ENCODE assay signal across 17 mouse cellular contexts in the genomic region with DNA sequence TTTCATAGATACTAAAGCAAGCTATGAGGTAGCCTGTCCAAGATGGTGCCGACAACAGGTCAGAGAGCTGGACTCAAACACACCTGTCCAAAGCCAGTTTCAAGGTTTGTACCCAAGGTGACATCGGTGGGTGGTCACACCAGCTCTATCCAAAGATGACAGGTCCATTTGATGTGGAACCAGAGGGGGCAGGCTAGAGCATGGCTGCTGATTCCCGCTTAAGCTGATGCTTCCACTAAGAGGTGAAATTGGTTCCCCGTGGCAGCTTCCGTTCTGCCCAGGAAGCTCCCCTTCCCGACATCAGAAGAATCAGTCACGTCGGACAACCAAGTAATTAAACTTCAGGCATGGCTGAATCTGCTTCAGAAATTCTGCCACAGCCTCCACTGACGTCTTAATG. TPM values are rescaled to one million over a fixed set of nuclear protein-coding genes. Genes with fewer than 3 reads are reported as not detected.
DNase-seq lines count a peak whose midpoint lies in the region; ATAC-seq and TF ChIP-seq lines count a peak whose summit lies in the region.
"Had no signal": no experiment of that assay in that cellular context is flagged by ENCODE, and none has a peak within 500 bp of the region (broad histone marks: within the 10 kb centered on the region; RNA-seq: fewer than 3 reads in every experiment).

No protein-coding gene starts in this region.

- no peaks in the 10 kb centered on the region for H3K36me3 ChIP-seq in kidney, postnatal 0 days (ENCODE audit: insufficient read depth, low read length)
- H3K36me3 ChIP-seq in midbrain, embryonic 14.5 days (ENCODE audit: control insufficient read depth, insufficient read depth, low read length): no peaks in the 10 kb centered on the region
- H3K36me3 ChIP-seq in midbrain, embryonic 10.5 days: no peaks in the 10 kb centered on the region
- H3K36me3 ChIP-seq in stomach, postnatal 0 days (ENCODE audit: control insufficient read depth, insufficient read depth, low read length): no peaks in the 10 kb centered on the region
- H3K36me3 ChIP-seq: midbrain, embryonic 12.5 days; neural tube, embryonic 13.5 days; stomach, embryonic 15.5 days had no signal

- TF ChIP-seq CTCF in cerebellum, adult 2 months (IDR thresholded peaks at IDR 0.05; ENCODE audit: borderline replicate concordance, insufficient read depth, low read depth, low read length): no peak
- TF ChIP-seq CTCF in kidney, postnatal 0 days (IDR thresholded peaks at IDR 0.05; ENCODE audit: low read depth): peak; percentile 56
- peak; percentile 50 for TF ChIP-seq CTCF in stomach, postnatal 0 days (IDR thresholded peaks at IDR 0.05; ENCODE audit: low read depth)

- no peak overlapping the region for H3K4me3 ChIP-seq in cerebellum, adult 2 months (replicated peaks; ENCODE audit: insufficient read depth, low read depth, low read length)
- no peak overlapping the region for H3K4me3 ChIP-seq in kidney, postnatal 0 days (replicated peaks; ENCODE audit: low read depth, low read length)
- no peak overlapping the region for H3K4me3 ChIP-seq in midbrain, embryonic 14.5 days (replicated peaks; ENCODE audit: low read depth, low read length)
- no peak overlapping the region for H3K4me3 ChIP-seq in midbrain, embryonic 10.5 days
- no peak overlapping the region for H3K4me3 ChIP-seq in stomach, postnatal 0 days (ENCODE audit: low read depth, low read length)
- H3K4me3 ChIP-seq: erythroblast, embryonic 14.5 days; liver, embryonic 15.5 days; midbrain, embryonic 12.5 days; neural tube, embryonic 13.5 days; stomach, embryonic 15.5 days had no signal

- H3K4me1 ChIP-seq in cerebellum, adult 2 months (ENCODE audit: control insufficient read depth, insufficient read depth, low read length): peaks cover 3% of the 10 kb centered on the region; the same call in 1 of the 2 replicates
- H3K4me1 ChIP-seq in kidney, postnatal 0 days (replicated peaks; ENCODE audit: insufficient read depth, low read length): peaks cover under 1% of the 10 kb centered on the region; the same call in 1 of the 2 replicates
- peaks cover 12% of the 10 kb centered on the region; the same call in 1 of the 2 replicates for H3K4me1 ChIP-seq in midbrain, embryonic 14.5 days (ENCODE audit: control insufficient read depth, insufficient read depth, low read length)
- peaks cover 23% of the 10 kb centered on the region for H3K4me1 ChIP-seq in midbrain, embryonic 10.5 days
- H3K4me1 ChIP-seq in stomach, postnatal 0 days (replicated peaks; ENCODE audit: control insufficient read depth, insufficient read depth): 0 out of 2 replicates have a peak, but pooled peaks cover 2% of the 10 kb centered on the region

- H3K27ac ChIP-seq in cerebellum, adult 2 months (ENCODE audit: insufficient read depth, low read length): no peak overlapping the region
- no peak overlapping the region for H3K27ac ChIP-seq in kidney, postnatal 0 days
- H3K27ac ChIP-seq in midbrain, embryonic 14.5 days (replicated peaks; ENCODE audit: low read depth, low read length): no peak overlapping the region
- no peak overlapping the region for H3K27ac ChIP-seq in midbrain, embryonic 10.5 days (replicated peaks)
- no peak overlapping the region for H3K27ac ChIP-seq in stomach, postnatal 0 days (replicated peaks)
- H3K27ac ChIP-seq: liver, embryonic 15.5 days; midbrain, embryonic 12.5 days; neural tube, embryonic 13.5 days; stomach, embryonic 15.5 days had no signal

- H3K27me3 ChIP-seq in cerebellum, adult 2 months (ENCODE audit: control insufficient read depth, insufficient read depth, low read length): no peaks in the 10 kb centered on the region
- no peaks in the 10 kb centered on the region for H3K27me3 ChIP-seq in kidney, postnatal 0 days (ENCODE audit: insufficient read depth, low read length)
- H3K27me3 ChIP-seq in midbrain, embryonic 14.5 days (ENCODE audit: control insufficient read depth, insufficient read depth, low read length): no peaks in the 10 kb centered on the region
- peaks cover 13% of the 10 kb centered on the region; the same call in 1 of the 2 replicates for H3K27me3 ChIP-seq in midbrain, embryonic 10.5 days (ENCODE audit: low read depth, poor library complexity, severe bottlenecking)
- H3K27me3 ChIP-seq in stomach, postnatal 0 days (ENCODE audit: control insufficient read depth, insufficient read depth, low read length): no peaks in the 10 kb centered on the region
- H3K27me3 ChIP-seq: liver, embryonic 15.5 days; neural tube, embryonic 13.5 days; stomach, embryonic 15.5 days had no signal

- no peak for ATAC-seq in kidney, postnatal 0 days (replicated peaks; ENCODE audit: low FRiP score, low read depth)
- ATAC-seq in midbrain, embryonic 14.5 days (ENCODE audit: low FRiP score, low TSS enrichment): no peak
- no peak for ATAC-seq in stomach, postnatal 0 days (ENCODE audit: low FRiP score, low TSS enrichment)
- ATAC-seq: inflammation-experienced regulatory T-cells, adult 6 months had no signal

- H3K9ac ChIP-seq in kidney, postnatal 0 days (ENCODE audit: low read depth, low read length): no peak overlapping the region
- H3K9ac ChIP-seq in midbrain, embryonic 14.5 days (replicated peaks; ENCODE audit: low read length): no peak overlapping the region
- H3K9ac ChIP-seq in stomach, postnatal 0 days (ENCODE audit: low read length): no peak overlapping the region
- H3K9ac ChIP-seq: liver, embryonic 15.5 days; midbrain, embryonic 12.5 days; neural tube, embryonic 13.5 days; stomach, embryonic 15.5 days had no signal

- no peak overlapping the region for H3K4me2 ChIP-seq in kidney, postnatal 0 days (ENCODE audit: low read length)
- no peak overlapping the region for H3K4me2 ChIP-seq in midbrain, embryonic 14.5 days (ENCODE audit: low read length)
- H3K4me2 ChIP-seq in stomach, postnatal 0 days (replicated peaks; ENCODE audit: low read depth): no peak overlapping the region
- H3K4me2 ChIP-seq: liver, embryonic 15.5 days; midbrain, embryonic 12.5 days; neural tube, embryonic 13.5 days; stomach, embryonic 15.5 days had no signal

- WGBS in cerebellum, adult 2 months: 57% methylated on average over 9 of the region's 9 CpGs
- 56% methylated on average over 9 of the region's 9 CpGs for WGBS in kidney, postnatal 0 days
- 52% methylated on average over 9 of the region's 9 CpGs for WGBS in midbrain, embryonic 14.5 days
- 77% methylated on average over 9 of the region's 9 CpGs for WGBS in midbrain, embryonic 10.5 days
- 67% methylated on average over 9 of the region's 9 CpGs for WGBS in stomach, postnatal 0 days

- TF ChIP-seq EP300 in stomach, postnatal 0 days (optimal IDR thresholded peaks at IDR 0.05): no peak

- no peaks in the 10 kb centered on the region for H3K9me3 ChIP-seq in kidney, postnatal 0 days (replicated peaks; ENCODE audit: low read length)
- H3K9me3 ChIP-seq in midbrain, embryonic 14.5 days (ENCODE audit: control insufficient read depth, low read length): no peaks in the 10 kb centered on the region
- H3K9me3 ChIP-seq in midbrain, embryonic 10.5 days (replicated peaks): no peaks in the 10 kb centered on the region
- H3K9me3 ChIP-seq in stomach, postnatal 0 days (ENCODE audit: control insufficient read depth, low read length): no peaks in the 10 kb centered on the region
- H3K9me3 ChIP-seq: liver, embryonic 15.5 days; midbrain, embryonic 12.5 days; neural tube, embryonic 13.5 days; stomach, embryonic 15.5 days had no signal

- peak; percentile 13 to 47 for DNase-seq in cerebellum, postnatal 14 days
- no peak for DNase-seq in cerebellum, adult 2 months
- peak; percentile 11 for DNase-seq in kidney, postnatal 0 days (ENCODE audit: low spot score)
- DNase-seq in kidney, adult 8-10 months: no peak
- DNase-seq in midbrain, embryonic 14.5 days: peak; percentile 32
- DNase-seq in midbrain, embryonic 10.5 days (ENCODE audit: low spot score): no peak
- DNase-seq in stomach, postnatal 0 days (ENCODE audit: low spot score): peak; percentile 34
- no peak for DNase-seq in left cerebral cortex, adult 9 months (ENCODE audit: low spot score in 2 of 2)
- DNase-seq: adrenal gland, postnatal 25 days; cerebellum, adult 9-10 months; layer of hippocampus, adult 9-11 months had no signal

- TF ChIP-seq POLR2A in cerebellum, adult 2 months (IDR thresholded peaks at IDR 0.05; ENCODE audit: borderline replicate concordance, insufficient read depth, low read length): no peak

RNA-seq across cellular contexts. Expression of a gene that starts 5.4 kb away (rescaled TPM):
- not detected in 2 replicates for polyA plus RNA-seq in cerebellum, adult 2 months (2012; rRNA removed)
- 50.5 and 57.9 TPM in 2 replicates for polyA plus RNA-seq in kidney, postnatal 0 days (2015; fragmentation: Nextera tagmentation; extraction: Ambion mirVana)
- polyA plus RNA-seq in midbrain, embryonic 14.5 days (2014; fragmentation: Nextera tagmentation; extraction: Ambion mirVana): not detected in 2 replicates
- polyA plus RNA-seq in midbrain, embryonic 10.5 days (2016; fragmentation: Nextera tagmentation; extraction: Ambion mirVana): 0.06 TPM in 1 of 2 replicates, not detected in the other
- polyA plus RNA-seq in stomach, postnatal 0 days (2015; fragmentation: Nextera tagmentation; extraction: Ambion mirVana): 28.9 and 29.1 TPM in 2 replicates
- polyA plus RNA-seq: midbrain, embryonic 12.5 days had no signal

Comparison
In these comparisons a context has a peak if more than half of its experiments do, and no peak if none do; other contexts are left out.
1. DNase-seq: peak in cerebellum, postnatal 14 days (2 of 2), kidney, postnatal 0 days (single experiment), midbrain, embryonic 14.5 days (single experiment) and stomach, postnatal 0 days (single experiment); none in cerebellum, adult 2 months (0 of 2), kidney, adult 8-10 months (0 of 2), midbrain, embryonic 10.5 days (single experiment) and left cerebral cortex, adult 9 months (0 of 2).
2. RNA of a gene that starts 5.4 kb away (polyA plus RNA-seq): 50.5 to 57.9 TPM in kidney, postnatal 0 days and 28.9 to 29.1 TPM in stomach, postnatal 0 days; 0.06 TPM in midbrain, embryonic 10.5 days, not detected in cerebellum, adult 2 months and not detected in midbrain, embryonic 14.5 days; every median in the first group is over 10 times any median in the second.